In genomic region chr11:119894634-119895033, GRCm38 (mm10) we compare ENCODE assay signal across 10 mouse cellular contexts. TPM values are rescaled to one million over a fixed set of nuclear protein-coding genes. Genes with fewer than 3 reads are reported as not detected.
DNase-seq lines count a peak whose midpoint lies in the region; ATAC-seq lines count a peak whose summit lies in the region.
"Had no signal": no experiment of that assay in that cellular context is flagged by ENCODE, and none has a peak within 500 bp of the region (broad histone marks: within the 10 kb centered on the region; RNA-seq: fewer than 3 reads in every experiment).

No protein-coding gene starts in this region.

- H3K9ac ChIP-seq in hindbrain, embryonic 15.5 days = no peak overlapping the region
- no peak overlapping the region for H3K9ac ChIP-seq in midbrain, embryonic 14.5 days (replicated peaks; ENCODE audit: low read length)
- H3K9ac ChIP-seq: limb, embryonic 12.5 days had no signal

- no peaks in the 10 kb centered on the region for H3K9me3 ChIP-seq in hindbrain, embryonic 15.5 days
- no peaks in the 10 kb centered on the region for H3K9me3 ChIP-seq in hindbrain, embryonic 10.5 days
- no peaks in the 10 kb centered on the region for H3K9me3 ChIP-seq in midbrain, embryonic 14.5 days (ENCODE audit: control insufficient read depth, low read length)
- H3K9me3 ChIP-seq: limb, embryonic 12.5 days had no signal

- WGBS in hindbrain, embryonic 15.5 days = 80% methylated on average over 6 of the region's 6 CpGs
- WGBS in hindbrain, embryonic 10.5 days = 69% methylated on average over 6 of the region's 6 CpGs
- 69% methylated on average over 6 of the region's 6 CpGs for WGBS in midbrain, embryonic 14.5 days

- no peaks in the 10 kb centered on the region for H3K27me3 ChIP-seq in hindbrain, embryonic 15.5 days
- H3K27me3 ChIP-seq in hindbrain, embryonic 10.5 days (ENCODE audit: insufficient read depth, poor library complexity, severe bottlenecking) = no peaks in the 10 kb centered on the region
- H3K27me3 ChIP-seq in midbrain, embryonic 14.5 days (ENCODE audit: control insufficient read depth, insufficient read depth, low read length) = no peaks in the 10 kb centered on the region
- H3K27me3 ChIP-seq: limb, embryonic 12.5 days had no signal

- H3K36me3 ChIP-seq in hindbrain, embryonic 15.5 days = peaks cover 21% of the 10 kb centered on the region
- H3K36me3 ChIP-seq in hindbrain, embryonic 10.5 days = peaks cover 94% of the 10 kb centered on the region
- H3K36me3 ChIP-seq in midbrain, embryonic 14.5 days (ENCODE audit: control insufficient read depth, insufficient read depth, low read length) = peaks cover 59% of the 10 kb centered on the region

- no peak overlapping the region for H3K4me2 ChIP-seq in hindbrain, embryonic 15.5 days
- no peak overlapping the region for H3K4me2 ChIP-seq in midbrain, embryonic 14.5 days (ENCODE audit: low read length)
- H3K4me2 ChIP-seq: limb, embryonic 12.5 days had no signal

- peak overlapping the region; percentile 52; the same call in 1 of the 2 replicates for H3K27ac ChIP-seq in hindbrain, embryonic 15.5 days (replicated peaks)
- H3K27ac ChIP-seq in hindbrain, embryonic 10.5 days = no peak overlapping the region
- peak overlapping the region; percentile 78 for H3K27ac ChIP-seq in midbrain, embryonic 14.5 days (replicated peaks; ENCODE audit: low read depth, low read length)
- H3K27ac ChIP-seq: limb, embryonic 12.5 days had no signal

- no peak for ATAC-seq in hindbrain, embryonic 15.5 days (ENCODE audit: low FRiP score, low read depth)
- peak; percentile 58 for ATAC-seq in CD4-positive, CD25-positive, alpha-beta regulatory T cell, adult 4 months
- ATAC-seq in granulocyte monocyte progenitor cell, adult 5-6 weeks (replicated peaks; ENCODE audit: poor library complexity, severe bottlenecking) = peak; percentile 69
- no peak for ATAC-seq in midbrain, embryonic 14.5 days (ENCODE audit: low FRiP score, low TSS enrichment)

- no peak overlapping the region for H3K4me3 ChIP-seq in hindbrain, embryonic 15.5 days
- H3K4me3 ChIP-seq in hindbrain, embryonic 10.5 days = no peak overlapping the region
- no peak overlapping the region for H3K4me3 ChIP-seq in midbrain, embryonic 14.5 days (replicated peaks; ENCODE audit: low read depth, low read length)
- H3K4me3 ChIP-seq: limb, embryonic 12.5 days had no signal

- peaks cover 25% of the 10 kb centered on the region for H3K4me1 ChIP-seq in hindbrain, embryonic 15.5 days (replicated peaks)
- peaks cover 21% of the 10 kb centered on the region for H3K4me1 ChIP-seq in hindbrain, embryonic 10.5 days (replicated peaks)
- H3K4me1 ChIP-seq in midbrain, embryonic 14.5 days (ENCODE audit: control insufficient read depth, insufficient read depth, low read length) = peaks cover 4% of the 10 kb centered on the region; the same call in 1 of the 2 replicates
- H3K4me1 ChIP-seq: limb, embryonic 12.5 days had no signal

- no peak for DNase-seq in hindbrain, embryonic 10.5 days (ENCODE audit: low spot score)
- DNase-seq in midbrain, embryonic 14.5 days = no peak
- DNase-seq in thymus, adult 18-20 months = no peak
- no peak for DNase-seq in MN1 (ENCODE audit: low spot score)
- DNase-seq in frontal cortex, postnatal 10 days (ENCODE audit: low spot score in 2 of 2) = no peak
- DNase-seq: gastrocnemius, postnatal 25 days had no signal

RNA-seq across cellular contexts. Expression of gene Chmp6, which starts 18.6 kb away (rescaled TPM):
- 102 and 109 TPM in 2 replicates for polyA plus RNA-seq in hindbrain, embryonic 15.5 days (2015; fragmentation: Nextera tagmentation; extraction: Ambion mirVana)
- 112 and 114 TPM in 2 replicates for polyA plus RNA-seq in hindbrain, embryonic 10.5 days (2016; fragmentation: Nextera tagmentation; extraction: Ambion mirVana)
- 10 to 100 TPM; 46.8 to 64.7 TPM for polyA plus RNA-seq in CD4-positive, CD25-positive, alpha-beta regulatory T cell, adult 4 months (2017; shearing (Covaris generic))
- total RNA-seq in granulocyte monocyte progenitor cell, adult 5-6 weeks (2014; fragmentation: Nextera tagmentation) = 15.9 and 18.0 TPM in 2 replicates
- total RNA-seq in granulocyte monocyte progenitor cell, adult 5-6 weeks (2017) = 60.8 and 73.0 TPM in 2 replicates
- polyA plus RNA-seq in midbrain, embryonic 14.5 days (2014; fragmentation: Nextera tagmentation; extraction: Ambion mirVana) = 100 and 104 TPM in 2 replicates

RNA-seq across cellular contexts. Expression of gene Baiap2, which starts 47.9 kb away (rescaled TPM):
- polyA plus RNA-seq in hindbrain, embryonic 15.5 days (2015; fragmentation: Nextera tagmentation; extraction: Ambion mirVana) = 16.8 and 20.1 TPM in 2 replicates
- polyA plus RNA-seq in hindbrain, embryonic 10.5 days (2016; fragmentation: Nextera tagmentation; extraction: Ambion mirVana) = 9.8 and 11.0 TPM in 2 replicates
- polyA plus RNA-seq in CD4-positive, CD25-positive, alpha-beta regulatory T cell, adult 4 months (2017; shearing (Covaris generic)) = 10 to 100 TPM in 1 of 2 experiments, 1 to 10 TPM in 1; 7.9 to 11.5 TPM
- total RNA-seq in granulocyte monocyte progenitor cell, adult 5-6 weeks (2014; fragmentation: Nextera tagmentation) = 8.0 and 10.6 TPM in 2 replicates
- total RNA-seq in granulocyte monocyte progenitor cell, adult 5-6 weeks (2017) = 5.9 and 23.5 TPM in 2 replicates
- 11.0 and 11.2 TPM in 2 replicates for polyA plus RNA-seq in midbrain, embryonic 14.5 days (2014; fragmentation: Nextera tagmentation; extraction: Ambion mirVana)

Comparison
In these comparisons a context has a peak if more than half of its experiments do, and no peak if none do; other contexts are left out.
1. ATAC-seq: peak in CD4-positive, CD25-positive, alpha-beta regulatory T cell, adult 4 months (single experiment) and granulocyte monocyte progenitor cell, adult 5-6 weeks (single experiment); none in hindbrain, embryonic 15.5 days (single experiment) and midbrain, embryonic 14.5 days (single experiment).